Comparison of ENCODE assay signal across 8 mouse cellular contexts in the genomic region with DNA sequence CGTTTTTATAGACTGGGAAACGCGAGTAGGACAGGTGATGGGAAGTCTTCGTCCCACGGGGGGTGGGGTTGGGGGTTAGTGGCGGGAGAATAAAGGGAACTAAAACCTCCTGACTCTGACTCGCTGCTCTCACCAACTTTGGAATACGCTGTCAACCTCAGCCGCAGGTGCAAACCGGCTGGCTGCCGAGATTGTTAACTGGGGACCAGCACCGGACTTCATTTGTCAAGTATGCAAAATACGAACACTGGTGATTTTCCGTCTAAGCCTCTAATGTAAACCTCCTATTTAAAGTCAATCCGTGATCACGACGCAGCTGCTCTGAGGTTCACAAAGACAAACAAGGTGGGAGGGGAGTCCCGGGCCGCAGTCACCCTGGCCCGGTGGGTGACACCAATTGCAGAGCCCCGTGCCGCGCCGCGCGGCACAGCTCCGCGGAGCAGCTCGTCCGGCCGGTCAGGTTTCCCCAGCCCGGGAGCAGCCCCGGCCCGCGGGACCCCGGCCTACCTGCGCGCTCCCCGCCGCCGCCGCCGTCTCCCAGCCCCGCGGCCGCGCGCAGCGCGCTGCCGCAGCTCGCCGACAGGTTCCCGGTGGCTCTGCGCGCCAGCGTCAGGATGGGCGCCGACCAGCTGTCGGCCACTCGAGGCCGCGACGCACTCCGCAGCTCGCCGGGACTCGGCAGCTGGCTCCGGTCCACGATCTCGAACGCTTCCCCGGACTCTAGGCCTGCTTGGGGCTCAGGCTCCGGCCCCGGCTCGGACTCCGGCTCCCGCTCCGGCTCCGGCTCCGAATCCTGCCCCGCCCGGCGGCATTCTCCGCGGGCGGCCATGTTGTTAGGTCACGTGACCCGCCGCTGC. TPM values are rescaled to one million over a fixed set of nuclear protein-coding genes. Genes with fewer than 3 reads are reported as not detected.
DNase-seq lines count a peak whose midpoint lies in the region.

A gene (minus strand): TSS at position 849 of the 857 bp plus-strand sequence.

- H3K4me3 ChIP-seq in megakaryocyte, embryonic 14.5 days (replicated peaks): peak within 1 kb of the TSS; percentile 97

- intact Hi-C loops in gastrocnemius, postnatal 14 days (cut with DNase I; ENCODE audit: low total_unique reads): no loop called here

- H3K36me3 ChIP-seq in megakaryocyte, embryonic 14.5 days (replicated peaks; ENCODE audit: low read length): no peaks in the 10 kb centered on the region

- H3K9me3 ChIP-seq in megakaryocyte, embryonic 14.5 days: no peaks in the 10 kb centered on the region

- H3K4me1 ChIP-seq in megakaryocyte, embryonic 14.5 days: peaks cover 32% of the 10 kb centered on the region

- H3K27me3 ChIP-seq in megakaryocyte, embryonic 14.5 days (replicated peaks): no peaks in the 10 kb centered on the region

- DNase-seq in adipocyte (ENCODE audit: low spot score): peak; percentile 74
- peak; percentile 91 for DNase-seq in embryo, embryonic 10 days (ENCODE audit: low spot score)
- DNase-seq in gastrocnemius, postnatal 14 days: peak; percentile 86
- peak; percentile 90 for DNase-seq in induced T-regulatory cell, adult 2 months (ENCODE audit: low read depth)
- DNase-seq in left cerebral cortex, adult 8-10 months (ENCODE audit: low spot score in 2 of 2): peak; percentile 75 to 79
- peak; percentile 75 to 85 for DNase-seq in right cerebral cortex, adult 2 months (ENCODE audit: low spot score in 2 of 2)
- peak; percentile 47 for DNase-seq in urinary bladder, postnatal 10 days (ENCODE audit: low spot score)

RNA-seq across cellular contexts. Expression of the gene that starts here (rescaled TPM):
- total RNA-seq in gastrocnemius, postnatal 14 days (2021): 10 to 100 TPM; 17.4 to 18.2 TPM
- total RNA-seq in left cerebral cortex, adult 8-10 months (2022): 10 to 100 TPM; 28.2 to 31.5 (median 29.8) TPM
- polyA plus RNA-seq in megakaryocyte, embryonic 14.5 days (2012; ENCODE audit: insufficient read depth, low replicate concordance): 1.2 and 2.3 TPM in 2 replicates

Comparison
In these comparisons a context has a peak if more than half of its experiments do, and no peak if none do; other contexts are left out.
1. Peak in every context shown above with its lines: DNase-seq and H3K4me3 ChIP-seq.